Mouse (Mus musculus): ENCODE results near the gene Efcab1. TPM values are rescaled to one million over a fixed set of nuclear protein-coding genes. Genes with fewer than 3 reads are reported as not detected.
"Not testable (repeated sequence)": the region's sequence is repeated elsewhere in the genome, so short reads cannot be mapped to it uniquely, and the experiment has no call there.

The Efcab1 gene
- polyA plus RNA-seq, 1 experiment from 2014 or later: 11.3 TPM

DNA sequence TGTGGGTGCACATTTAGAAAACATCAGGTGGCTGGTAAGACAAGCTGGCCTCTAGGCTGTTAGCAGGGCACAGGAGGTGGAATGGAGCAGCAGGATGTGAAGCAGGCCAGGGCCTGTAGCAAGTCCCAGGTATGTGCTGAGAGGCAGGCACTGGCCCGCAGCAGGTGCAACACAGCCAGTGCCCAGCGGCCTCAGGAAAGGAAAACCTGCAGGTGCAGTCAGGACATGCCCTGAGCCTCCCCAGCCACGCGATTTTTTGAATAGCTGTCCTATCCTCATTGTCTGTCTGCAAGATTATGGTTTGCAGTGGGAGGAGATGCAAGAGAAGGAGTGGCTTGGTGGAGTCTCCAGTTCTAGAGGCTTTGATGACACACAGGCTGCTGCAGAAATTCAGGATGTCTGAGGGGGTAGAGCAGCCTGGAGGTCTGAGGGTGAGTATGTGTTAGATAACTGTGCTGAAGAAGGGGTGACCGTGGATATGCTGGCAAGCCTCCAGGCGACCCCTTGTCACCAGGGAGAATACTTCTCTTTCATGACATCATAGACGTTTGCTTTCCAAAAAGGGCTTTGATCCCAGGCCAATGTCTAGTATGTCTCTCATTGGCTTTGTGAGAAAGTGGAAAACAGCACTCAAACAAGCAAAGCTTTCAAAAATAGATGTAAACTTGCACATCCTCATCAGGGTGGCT is 30.2 kb downstream of the Efcab1 start:
- WGBS: 28% methylated on average over 5 of the region's 7 CpGs
- H3K27ac ChIP-seq (replicated peaks; ENCODE audit: low read depth, low read length); H3K4me2 ChIP-seq (ENCODE audit: low read depth, low read length); H3K27me3 ChIP-seq (replicated peaks; ENCODE audit: control insufficient read depth, insufficient read depth, low read length); H3K9me3 ChIP-seq (ENCODE audit: control insufficient read depth, low read length); H3K9ac ChIP-seq (ENCODE audit: low read depth, low read length); H3K4me3 ChIP-seq (ENCODE audit: low read depth, low read length); H3K36me3 ChIP-seq (ENCODE audit: control insufficient read depth, insufficient read depth, low read length): not testable (repeated sequence)
- DNase-seq (ENCODE audit: low spot score) (peak; percentile 51), ATAC-seq (ENCODE audit: low read depth) (peak; percentile 83)
- H3K4me1 ChIP-seq (ENCODE audit: control insufficient read depth, insufficient read depth, low read length): peaks cover 17% of the 10 kb centered on the region

DNA sequence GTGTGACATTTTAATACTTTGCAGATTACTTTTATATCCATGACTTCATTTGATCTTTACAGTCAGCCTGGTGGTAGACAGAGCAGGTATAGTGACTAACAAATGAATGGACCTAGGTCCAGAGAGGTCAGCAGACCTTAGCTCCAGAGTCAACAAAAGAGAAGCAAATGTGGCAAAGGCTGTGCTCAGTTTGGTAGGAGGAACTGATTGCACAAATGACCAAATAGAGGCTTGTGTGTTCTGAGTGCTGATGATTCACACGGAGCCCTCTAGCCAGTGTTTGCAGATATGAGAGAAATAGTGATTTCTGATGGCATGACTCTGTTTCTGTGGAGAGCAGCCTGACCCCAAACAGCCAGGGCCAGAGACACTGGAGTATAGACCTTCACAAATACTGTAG is 33.1 kb downstream of the Efcab1 start:
- ATAC-seq (ENCODE audit: low read depth): no peak
- peak overlapping the region; percentile 58 for H3K27ac ChIP-seq (replicated peaks; ENCODE audit: low read depth, low read length)

DNA sequence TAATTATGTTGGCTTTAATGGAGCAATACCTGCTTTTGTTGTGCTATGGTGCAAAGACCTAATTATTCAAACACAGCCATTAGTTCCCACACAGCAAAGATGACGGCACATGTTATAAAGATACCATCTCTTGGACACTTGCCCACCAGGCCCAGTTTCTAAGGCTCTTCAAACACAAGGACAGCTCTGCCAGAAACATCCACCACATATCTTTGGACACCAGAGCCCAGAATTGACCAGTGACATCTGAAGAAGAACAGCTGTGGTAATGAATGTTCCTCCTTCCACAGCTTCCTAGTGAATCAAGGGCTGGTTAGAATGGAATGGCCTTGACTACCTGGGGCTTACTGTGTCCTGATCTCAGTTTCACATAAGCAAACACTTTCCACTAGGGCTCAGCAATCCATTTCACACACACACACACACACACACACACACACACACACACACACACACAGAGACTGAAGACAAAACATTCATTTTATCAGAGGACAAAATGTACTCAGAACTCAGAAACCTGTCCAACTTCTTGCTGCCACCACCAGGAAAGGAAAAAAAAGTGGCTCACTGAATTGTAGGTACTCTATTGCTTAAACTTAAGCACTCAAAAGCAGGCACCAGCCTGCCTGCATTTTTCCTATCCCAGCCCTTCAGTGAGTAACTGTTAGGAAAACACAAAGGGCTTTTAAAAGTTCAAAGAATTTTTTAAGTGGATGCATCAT is 33.7 kb downstream of the Efcab1 start:
- H3K9me3 ChIP-seq (ENCODE audit: control insufficient read depth, low read length): no peaks in the 10 kb centered on the region
- peak overlapping the region; percentile 58 for H3K27ac ChIP-seq (replicated peaks; ENCODE audit: low read depth, low read length)
- H3K4me3 ChIP-seq (ENCODE audit: low read depth, low read length): no peak overlapping the region
- ATAC-seq (ENCODE audit: low read depth): 0 out of 2 replicates have a peak, but pooled peaks have one; percentile 17
- 59% methylated on average over 1 of the region's 1 CpGs for WGBS
- H3K4me2 ChIP-seq (ENCODE audit: low read depth, low read length): no peak overlapping the region
- H3K9ac ChIP-seq (ENCODE audit: low read depth, low read length): no peak overlapping the region
- DNase-seq (ENCODE audit: low spot score): peak; percentile 55
- H3K36me3 ChIP-seq (ENCODE audit: control insufficient read depth, insufficient read depth, low read length): no peaks in the 10 kb centered on the region
- H3K4me1 ChIP-seq (ENCODE audit: control insufficient read depth, insufficient read depth, low read length): peaks cover 28% of the 10 kb centered on the region
- no peaks in the 10 kb centered on the region for H3K27me3 ChIP-seq (replicated peaks; ENCODE audit: control insufficient read depth, insufficient read depth, low read length)

More for the DNA sequence above, 33.1 kb downstream of the Efcab1 start:
- H3K4me2 ChIP-seq (ENCODE audit: low read depth, low read length): no peak overlapping the region
- no peaks in the 10 kb centered on the region for H3K27me3 ChIP-seq (replicated peaks; ENCODE audit: control insufficient read depth, insufficient read depth, low read length)
- H3K4me1 ChIP-seq (ENCODE audit: control insufficient read depth, insufficient read depth, low read length): peaks cover 28% of the 10 kb centered on the region
- H3K36me3 ChIP-seq (ENCODE audit: control insufficient read depth, insufficient read depth, low read length): no peaks in the 10 kb centered on the region
- H3K9me3 ChIP-seq (ENCODE audit: control insufficient read depth, low read length): no peaks in the 10 kb centered on the region
- no peak overlapping the region for H3K9ac ChIP-seq (ENCODE audit: low read depth, low read length)
- WGBS: 74% methylated on average over 1 of the region's 1 CpGs
- H3K4me3 ChIP-seq (ENCODE audit: low read depth, low read length): no peak overlapping the region
- DNase-seq (ENCODE audit: low spot score): no peak

- Histone ChIP-seq H3K4me2 (ENCODE audit: low read depth, low read length) (no peak overlapping the region; the same call in 1 of the 2 replicates), H3K9ac (ENCODE audit: low read depth, low read length) (no peak overlapping the region), H3K9me3 (ENCODE audit: control insufficient read depth, low read length) (no peaks in the 10 kb centered on the region), H3K4me1 (ENCODE audit: control insufficient read depth, insufficient read depth, low read length) (peaks cover 28% of the 10 kb centered on the region), H3K36me3 (ENCODE audit: control insufficient read depth, insufficient read depth, low read length) (no peaks in the 10 kb centered on the region), H3K27ac (replicated peaks; ENCODE audit: low read depth, low read length) (peak overlapping the region; percentile 58), H3K4me3 (ENCODE audit: low read depth, low read length) (no peak overlapping the region), H3K27me3 (replicated peaks; ENCODE audit: control insufficient read depth, insufficient read depth, low read length) (no peaks in the 10 kb centered on the region)
- 37% methylated on average over 3 of the region's 3 CpGs for WGBS
- DNase-seq (ENCODE audit: low spot score) (peak; percentile 73), ATAC-seq (ENCODE audit: low read depth) (no peak)
Observed at GRCm38 (mm10) chr16:14940898-14941297, 34.5 kb downstream of the Efcab1 start.

GRCm38 (mm10) chr16:14943530-14943929 is 37.1 kb downstream of the Efcab1 start:
- no peaks in the 10 kb centered on the region for H3K36me3 ChIP-seq (ENCODE audit: control insufficient read depth, insufficient read depth, low read length)
- H3K27me3 ChIP-seq (replicated peaks; ENCODE audit: control insufficient read depth, insufficient read depth, low read length): no peaks in the 10 kb centered on the region
- DNase-seq (ENCODE audit: low spot score) (peak; percentile 81), ATAC-seq (ENCODE audit: low read depth) (peak; percentile 91)
- no peaks in the 10 kb centered on the region for H3K9me3 ChIP-seq (ENCODE audit: control insufficient read depth, low read length)
- WGBS: 80% methylated on average over 2 of the region's 2 CpGs
- no peak overlapping the region for H3K27ac ChIP-seq (replicated peaks; ENCODE audit: low read depth, low read length)
- H3K9ac ChIP-seq (ENCODE audit: low read depth, low read length): no peak overlapping the region
- H3K4me3 ChIP-seq (ENCODE audit: low read depth, low read length): no peak overlapping the region
- H3K4me1 ChIP-seq (ENCODE audit: control insufficient read depth, insufficient read depth, low read length): peaks cover 24% of the 10 kb centered on the region; the same call in 1 of the 2 replicates
- no peak overlapping the region for H3K4me2 ChIP-seq (ENCODE audit: low read depth, low read length)

- not testable (repeated sequence) for H3K9ac ChIP-seq (ENCODE audit: low read depth, low read length); H3K4me1 ChIP-seq (ENCODE audit: control insufficient read depth, insufficient read depth, low read length); H3K4me2 ChIP-seq (ENCODE audit: low read depth, low read length); H3K4me3 ChIP-seq (ENCODE audit: low read depth, low read length); DNase-seq (ENCODE audit: low spot score); H3K9me3 ChIP-seq (ENCODE audit: control insufficient read depth, low read length); ATAC-seq (ENCODE audit: low read depth); H3K27me3 ChIP-seq (replicated peaks; ENCODE audit: control insufficient read depth, insufficient read depth, low read length); H3K27ac ChIP-seq (replicated peaks; ENCODE audit: low read depth, low read length); H3K36me3 ChIP-seq (ENCODE audit: control insufficient read depth, insufficient read depth, low read length)
- 91% methylated on average over 2 of the region's 2 CpGs for WGBS
Observed at GRCm38 (mm10) chr16:14947561-14947960, 41.2 kb downstream of the Efcab1 start.

- DNase-seq (ENCODE audit: low spot score) (peak; percentile 24), ATAC-seq (ENCODE audit: low read depth) (no peak)
- 33% methylated on average over 2 of the region's 2 CpGs for WGBS
- Histone ChIP-seq H3K4me1 (ENCODE audit: control insufficient read depth, insufficient read depth, low read length) (no peaks in the 10 kb centered on the region), H3K9me3 (ENCODE audit: control insufficient read depth, low read length) (no peaks in the 10 kb centered on the region), H3K4me3 (ENCODE audit: low read depth, low read length) (no peak overlapping the region), H3K9ac (ENCODE audit: low read depth, low read length) (no peak overlapping the region), H3K27me3 (replicated peaks; ENCODE audit: control insufficient read depth, insufficient read depth, low read length) (no peaks in the 10 kb centered on the region), H3K36me3 (ENCODE audit: control insufficient read depth, insufficient read depth, low read length) (no peaks in the 10 kb centered on the region), H3K4me2 (ENCODE audit: low read depth, low read length) (no peak overlapping the region), H3K27ac (replicated peaks; ENCODE audit: low read depth, low read length) (no peak overlapping the region)
Observed at GRCm38 (mm10) chr16:14951894-14952293, 45.5 kb downstream of the Efcab1 start.

GRCm38 (mm10) chr16:14959743-14960142 is 53.3 kb downstream of the Efcab1 start:
- Histone ChIP-seq H3K27ac (replicated peaks; ENCODE audit: low read depth, low read length) (no peak overlapping the region), H3K27me3 (replicated peaks; ENCODE audit: control insufficient read depth, insufficient read depth, low read length) (no peaks in the 10 kb centered on the region), H3K36me3 (ENCODE audit: control insufficient read depth, insufficient read depth, low read length) (no peaks in the 10 kb centered on the region), H3K9ac (ENCODE audit: low read depth, low read length) (no peak overlapping the region), H3K4me2 (ENCODE audit: low read depth, low read length) (no peak overlapping the region), H3K9me3 (ENCODE audit: control insufficient read depth, low read length) (no peaks in the 10 kb centered on the region), H3K4me3 (ENCODE audit: low read depth, low read length) (no peak overlapping the region), H3K4me1 (ENCODE audit: control insufficient read depth, insufficient read depth, low read length) (no peaks in the 10 kb centered on the region)
- DNase-seq (ENCODE audit: low spot score): no peak
- 95% methylated on average over 8 of the region's 8 CpGs for WGBS
- no peak for ATAC-seq (ENCODE audit: low read depth)
